Mouse (Mus musculus) heart, postnatal 0 days (tissue): Measurements from ENCODE around the gene C530008M17Rik.

Experiments
- CTCF ChIP-seq: IDR thresholded peaks from 2 replicates; pipeline ENCODE4 v1.5.1; 2016; ENCODE audit warnings: antibody characterized with exemption, control low read depth, low read depth
- EP300 ChIP-seq: IDR thresholded peaks from 2 replicates; pipeline ENCODE4 v1.6.1; 2016; ENCODE audit warnings: antibody characterized with exemption, low read depth

GRCm38 (mm10) chr5:76869553-76869952 lies 213.2 kb downstream of the C530008M17Rik start:
- TF ChIP-seq CTCF (no peak), EP300 (no peak)
